In genomic region chr14:52152613-52153012, GRCm38 (mm10) we compare ENCODE assay signal across 27 mouse cellular contexts. TPM values are rescaled to one million over a fixed set of nuclear protein-coding genes. Genes with fewer than 3 reads are reported as not detected.
DNase-seq lines count a peak whose midpoint lies in the region; ATAC-seq and TF ChIP-seq lines count a peak whose summit lies in the region.
"Had no signal": no experiment of that assay in that cellular context is flagged by ENCODE, and none has a peak within 500 bp of the region (broad histone marks: within the 10 kb centered on the region; RNA-seq: fewer than 3 reads in every experiment).

No protein-coding gene starts in this region.

- DNase-seq in hindbrain, postnatal 0 days (ENCODE audit: low spot score), result no peak
- DNase-seq in hindbrain, embryonic 10.5 days (ENCODE audit: low spot score), result no peak
- DNase-seq in gastrocnemius, adult 18-20 months (ENCODE audit: low spot score), result no peak
- no peak for DNase-seq in ovary, postnatal 10 days (ENCODE audit: low spot score)
- DNase-seq: adrenal gland, postnatal 36 days; cerebellum, adult 8-10 months; cerebellum, postnatal 25 days; gastrocnemius, postnatal 14 days; heart, adult 18-20 months; heart, postnatal 4 days; kidney, adult 9 months; kidney, postnatal 14 days; lung, embryonic 14.5 days; lung, postnatal 14 days; thymus, adult 2 months; thymus, postnatal 4 days had no signal

- no peak overlapping the region for H3K4me2 ChIP-seq in hindbrain, postnatal 0 days (ENCODE audit: low read depth, low read length)
- peak overlapping the region; percentile 39 for H3K4me2 ChIP-seq in forebrain, embryonic 13.5 days
- peak overlapping the region; percentile 40 for H3K4me2 ChIP-seq in midbrain, embryonic 16.5 days (ENCODE audit: low read length)
- H3K4me2 ChIP-seq: limb, embryonic 12.5 days; liver, embryonic 15.5 days; lung, embryonic 14.5 days; neural tube, embryonic 12.5 days had no signal

- no peaks in the 10 kb centered on the region for H3K9me3 ChIP-seq in hindbrain, postnatal 0 days (ENCODE audit: low read length)
- no peaks in the 10 kb centered on the region for H3K9me3 ChIP-seq in hindbrain, embryonic 10.5 days
- H3K9me3 ChIP-seq in forebrain, embryonic 13.5 days (replicated peaks), result no peaks in the 10 kb centered on the region
- no peaks in the 10 kb centered on the region for H3K9me3 ChIP-seq in midbrain, embryonic 16.5 days (replicated peaks; ENCODE audit: control insufficient read depth, low read length, poor library complexity, severe bottlenecking)
- H3K9me3 ChIP-seq: limb, embryonic 12.5 days; liver, embryonic 15.5 days; neural tube, embryonic 12.5 days had no signal

- H3K27me3 ChIP-seq in hindbrain, postnatal 0 days (ENCODE audit: insufficient read depth, low read length), result no peaks in the 10 kb centered on the region
- no peaks in the 10 kb centered on the region for H3K27me3 ChIP-seq in hindbrain, embryonic 10.5 days (ENCODE audit: insufficient read depth, poor library complexity, severe bottlenecking)
- peaks cover 6% of the 10 kb centered on the region; the same call in 1 of the 2 replicates for H3K27me3 ChIP-seq in forebrain, embryonic 13.5 days
- H3K27me3 ChIP-seq in midbrain, embryonic 16.5 days (ENCODE audit: control insufficient read depth, insufficient read depth, low read depth, low read length), result no peaks in the 10 kb centered on the region
- H3K27me3 ChIP-seq: limb, embryonic 12.5 days; neural tube, embryonic 12.5 days had no signal

- TF ChIP-seq CTCF in hindbrain, postnatal 0 days (IDR thresholded peaks at IDR 0.05; ENCODE audit: low read depth), result no peak

- 0 out of 2 replicates have a peak overlapping the region, but pooled peaks have one; percentile 61 for H3K27ac ChIP-seq in hindbrain, postnatal 0 days
- H3K27ac ChIP-seq in hindbrain, embryonic 10.5 days, result no peak overlapping the region
- no peak overlapping the region; the same call in 1 of the 2 replicates for H3K27ac ChIP-seq in forebrain, embryonic 13.5 days
- H3K27ac ChIP-seq in midbrain, embryonic 16.5 days (ENCODE audit: low read length), result peak overlapping the region; percentile 47
- H3K27ac ChIP-seq: left cerebral cortex, adult 2 months; limb, embryonic 12.5 days; liver, embryonic 15.5 days; neural tube, embryonic 12.5 days had no signal

- no peak for ATAC-seq in hindbrain, postnatal 0 days
- ATAC-seq in forebrain, embryonic 13.5 days, result peak; percentile 44; the same call in 1 of the 2 replicates
- ATAC-seq in granulocyte monocyte progenitor cell, adult 5-6 weeks (replicated peaks; ENCODE audit: poor library complexity, severe bottlenecking), result peak; percentile 28; the same call in 1 of the 2 replicates
- ATAC-seq in midbrain, embryonic 16.5 days, result peak; percentile 39; the same call in 1 of the 2 replicates
- ATAC-seq in erythroblast, adult 5-6 weeks (replicated peaks; ENCODE audit: low FRiP score, poor library complexity, severe bottlenecking), result no peak
- ATAC-seq: CD4-positive, CD25-positive, alpha-beta regulatory T cell, adult 4 months; intestine, postnatal 0 days had no signal

- H3K4me3 ChIP-seq in hindbrain, postnatal 0 days (ENCODE audit: low read length), result no peak overlapping the region
- no peak overlapping the region for H3K4me3 ChIP-seq in hindbrain, embryonic 10.5 days
- no peak overlapping the region for H3K4me3 ChIP-seq in forebrain, embryonic 13.5 days
- H3K4me3 ChIP-seq in midbrain, embryonic 16.5 days (ENCODE audit: low read depth, low read length), result no peak overlapping the region
- H3K4me3 ChIP-seq: limb, embryonic 12.5 days; liver, embryonic 15.5 days; myocyte; neural tube, embryonic 12.5 days had no signal

- H3K36me3 ChIP-seq in hindbrain, postnatal 0 days (ENCODE audit: insufficient read depth, low read length), result no peaks in the 10 kb centered on the region
- H3K36me3 ChIP-seq in hindbrain, embryonic 10.5 days, result peaks cover 3% of the 10 kb centered on the region
- H3K36me3 ChIP-seq in forebrain, embryonic 13.5 days (ENCODE audit: poor library complexity, severe bottlenecking), result 0 out of 2 replicates have a peak, but pooled peaks cover under 1% of the 10 kb centered on the region
- 0 out of 2 replicates have a peak, but pooled peaks cover 1% of the 10 kb centered on the region for H3K36me3 ChIP-seq in midbrain, embryonic 16.5 days (ENCODE audit: control insufficient read depth, insufficient read depth, low read length)
- H3K36me3 ChIP-seq: liver, embryonic 15.5 days had no signal

- no peaks in the 10 kb centered on the region for H3K4me1 ChIP-seq in hindbrain, postnatal 0 days (ENCODE audit: insufficient read depth, low read length)
- H3K4me1 ChIP-seq in hindbrain, embryonic 10.5 days (replicated peaks), result peaks cover 15% of the 10 kb centered on the region
- H3K4me1 ChIP-seq in forebrain, embryonic 13.5 days, result peaks cover 14% of the 10 kb centered on the region
- peaks cover 13% of the 10 kb centered on the region for H3K4me1 ChIP-seq in midbrain, embryonic 16.5 days (ENCODE audit: control insufficient read depth, insufficient read depth, low read length)
- H3K4me1 ChIP-seq: limb, embryonic 12.5 days; liver, embryonic 15.5 days; neural tube, embryonic 12.5 days had no signal

- no peak overlapping the region for H3K9ac ChIP-seq in hindbrain, postnatal 0 days (replicated peaks; ENCODE audit: low read length)
- H3K9ac ChIP-seq in forebrain, embryonic 13.5 days, result no peak overlapping the region
- H3K9ac ChIP-seq in midbrain, embryonic 16.5 days (ENCODE audit: low read depth, low read length), result no peak overlapping the region
- H3K9ac ChIP-seq: limb, embryonic 12.5 days; liver, embryonic 15.5 days; lung, embryonic 14.5 days; neural tube, embryonic 12.5 days had no signal

- 25% methylated on average over 3 of the region's 3 CpGs for WGBS in hindbrain, postnatal 0 days
- 55% methylated on average over 3 of the region's 3 CpGs for WGBS in hindbrain, embryonic 10.5 days
- 16% methylated on average over 3 of the region's 3 CpGs for WGBS in forebrain, embryonic 13.5 days
- WGBS in midbrain, embryonic 16.5 days, result 9% methylated on average over 3 of the region's 3 CpGs

RNA-seq across cellular contexts. Expression of gene Rpgrip1, which starts 42.1 kb away (rescaled TPM):
- 2.9 and 10.9 TPM in 2 replicates for total RNA-seq in hindbrain, postnatal 0 days (2014; rRNA removed)
- polyA plus RNA-seq in hindbrain, postnatal 0 days (2015; fragmentation: Nextera tagmentation; extraction: Ambion mirVana), result 53.4 and 53.7 TPM in 2 replicates
- 83.0 and 112 TPM in 2 replicates for polyA plus RNA-seq in hindbrain, embryonic 10.5 days (2016; fragmentation: Nextera tagmentation; extraction: Ambion mirVana)
- polyA plus RNA-seq in forebrain, embryonic 13.5 days (2015; fragmentation: Nextera tagmentation; extraction: Ambion mirVana), result 82.5 and 91.0 TPM in 2 replicates
- total RNA-seq in granulocyte monocyte progenitor cell, adult 5-6 weeks (2014; fragmentation: Nextera tagmentation), result 7.4 and 10.8 TPM in 2 replicates
- total RNA-seq in granulocyte monocyte progenitor cell, adult 5-6 weeks (2017), result 4.5 and 4.8 TPM in 2 replicates
- 45.9 and 46.5 TPM in 2 replicates for polyA plus RNA-seq in midbrain, embryonic 16.5 days (2015; fragmentation: Nextera tagmentation; extraction: Ambion mirVana)
- under 1 TPM in 1 of 2 experiments, not detected in 1; 0.09 TPM for total RNA-seq in gastrocnemius, adult 18-20 months (2021)
- total RNA-seq in erythroblast, adult 5-6 weeks (2015; ENCODE audit: low replicate concordance), result 1.3 TPM in 1 of 2 replicates, not detected in the other
- 3.2 and 4.6 TPM in 2 replicates for total RNA-seq in erythroblast, adult 5-6 weeks (2017; ENCODE audit: low replicate concordance)

RNA-seq across cellular contexts. Expression of gene Supt16, which starts 44.6 kb away (rescaled TPM):
- total RNA-seq in hindbrain, postnatal 0 days (2014; rRNA removed), result 28.2 and 28.4 TPM in 2 replicates
- 43.5 and 43.8 TPM in 2 replicates for polyA plus RNA-seq in hindbrain, postnatal 0 days (2015; fragmentation: Nextera tagmentation; extraction: Ambion mirVana)
- 60.2 and 82.3 TPM in 2 replicates for polyA plus RNA-seq in hindbrain, embryonic 10.5 days (2016; fragmentation: Nextera tagmentation; extraction: Ambion mirVana)
- polyA plus RNA-seq in forebrain, embryonic 13.5 days (2015; fragmentation: Nextera tagmentation; extraction: Ambion mirVana), result 83.8 and 86.1 TPM in 2 replicates
- total RNA-seq in granulocyte monocyte progenitor cell, adult 5-6 weeks (2014; fragmentation: Nextera tagmentation), result 91.5 and 98.8 TPM in 2 replicates
- 229 and 242 TPM in 2 replicates for total RNA-seq in granulocyte monocyte progenitor cell, adult 5-6 weeks (2017)
- polyA plus RNA-seq in midbrain, embryonic 16.5 days (2015; fragmentation: Nextera tagmentation; extraction: Ambion mirVana), result 38.0 and 46.6 TPM in 2 replicates
- 10 to 100 TPM; 13.0 to 14.2 TPM for total RNA-seq in gastrocnemius, adult 18-20 months (2021)
- 30.0 and 32.0 TPM in 2 replicates for total RNA-seq in erythroblast, adult 5-6 weeks (2015; ENCODE audit: low replicate concordance)
- 76.2 and 103 TPM in 2 replicates for total RNA-seq in erythroblast, adult 5-6 weeks (2017; ENCODE audit: low replicate concordance)

RNA-seq across cellular contexts. Expression of gene Hnrnpc, which starts 48.8 kb away (rescaled TPM):
- 69.5 and 78.6 TPM in 2 replicates for total RNA-seq in hindbrain, postnatal 0 days (2014; rRNA removed)
- 285 and 291 TPM in 2 replicates for polyA plus RNA-seq in hindbrain, postnatal 0 days (2015; fragmentation: Nextera tagmentation; extraction: Ambion mirVana)
- polyA plus RNA-seq in hindbrain, embryonic 10.5 days (2016; fragmentation: Nextera tagmentation; extraction: Ambion mirVana), result 754 and 887 TPM in 2 replicates
- 830 and 894 TPM in 2 replicates for polyA plus RNA-seq in forebrain, embryonic 13.5 days (2015; fragmentation: Nextera tagmentation; extraction: Ambion mirVana)
- total RNA-seq in granulocyte monocyte progenitor cell, adult 5-6 weeks (2014; fragmentation: Nextera tagmentation), result 362 and 404 TPM in 2 replicates
- 637 and 667 TPM in 2 replicates for total RNA-seq in granulocyte monocyte progenitor cell, adult 5-6 weeks (2017)
- polyA plus RNA-seq in midbrain, embryonic 16.5 days (2015; fragmentation: Nextera tagmentation; extraction: Ambion mirVana), result 449 and 518 TPM in 2 replicates
- total RNA-seq in gastrocnemius, adult 18-20 months (2021), result 10 to 100 TPM; 71.5 to 86.7 TPM
- total RNA-seq in erythroblast, adult 5-6 weeks (2015; ENCODE audit: low replicate concordance), result 143 and 152 TPM in 2 replicates
- total RNA-seq in erythroblast, adult 5-6 weeks (2017; ENCODE audit: low replicate concordance), result 197 and 275 TPM in 2 replicates

Comparison
In these comparisons a context has a peak if more than half of its experiments do, and no peak if none do; other contexts are left out.
1. H3K27ac ChIP-seq: peak in hindbrain, postnatal 0 days (single experiment) and midbrain, embryonic 16.5 days (single experiment); none in hindbrain, embryonic 10.5 days (single experiment) and forebrain, embryonic 13.5 days (single experiment).
2. ATAC-seq: peak in forebrain, embryonic 13.5 days (single experiment), granulocyte monocyte progenitor cell, adult 5-6 weeks (single experiment) and midbrain, embryonic 16.5 days (single experiment); none in hindbrain, postnatal 0 days (single experiment) and erythroblast, adult 5-6 weeks (single experiment).